ENCODE assay signal across 10 mouse cellular contexts in genomic region chr16:10890363-10890762, GRCm38 (mm10). TPM values are rescaled to one million over a fixed set of nuclear protein-coding genes. Genes with fewer than 3 reads are reported as not detected.
A peak's percentile ranks its signal among the peaks of the same experiment; 100 is the strongest.
DNase-seq lines count a peak whose midpoint lies in the region; ATAC-seq and TF ChIP-seq lines count a peak whose summit lies in the region.
"Had no signal": no experiment of that assay in that cellular context is flagged by ENCODE, and none has a peak within 500 bp of the region (broad histone marks: within the 10 kb centered on the region; RNA-seq: fewer than 3 reads in every experiment).

No protein-coding gene starts in this region.

- no peaks in the 10 kb centered on the region for H3K36me3 ChIP-seq in forebrain, embryonic 15.5 days
- no peaks in the 10 kb centered on the region for H3K36me3 ChIP-seq in forebrain, embryonic 11.5 days (ENCODE audit: control insufficient read depth, insufficient read depth, low read length)
- no peaks in the 10 kb centered on the region for H3K36me3 ChIP-seq in lung, embryonic 15.5 days
- no peaks in the 10 kb centered on the region for H3K36me3 ChIP-seq in midbrain, postnatal 0 days (ENCODE audit: insufficient read depth, low read length)
- H3K36me3 ChIP-seq: stomach, embryonic 15.5 days had no signal

- no peaks in the 10 kb centered on the region for H3K4me1 ChIP-seq in forebrain, embryonic 15.5 days
- no peaks in the 10 kb centered on the region for H3K4me1 ChIP-seq in forebrain, embryonic 11.5 days (replicated peaks; ENCODE audit: control insufficient read depth, insufficient read depth, low read length)
- no peaks in the 10 kb centered on the region for H3K4me1 ChIP-seq in lung, embryonic 15.5 days
- no peaks in the 10 kb centered on the region for H3K4me1 ChIP-seq in midbrain, postnatal 0 days (ENCODE audit: insufficient read depth, low read length)
- H3K4me1 ChIP-seq: stomach, embryonic 15.5 days had no signal

- no peak overlapping the region for H3K4me2 ChIP-seq in forebrain, embryonic 15.5 days (replicated peaks)
- no peak overlapping the region for H3K4me2 ChIP-seq in forebrain, embryonic 11.5 days (ENCODE audit: low read depth, low read length, severe bottlenecking)
- H3K4me2 ChIP-seq in lung, embryonic 15.5 days = no peak overlapping the region
- no peak overlapping the region for H3K4me2 ChIP-seq in midbrain, postnatal 0 days (ENCODE audit: low read depth, low read length, poor library complexity, severe bottlenecking)
- H3K4me2 ChIP-seq: stomach, embryonic 15.5 days had no signal

- ATAC-seq in forebrain, embryonic 15.5 days (replicated peaks) = 0 out of 2 replicates have a peak, but pooled peaks have one; percentile 48
- no peak for ATAC-seq in forebrain, embryonic 11.5 days (replicated peaks; ENCODE audit: low FRiP score)
- peak; percentile 57; the same call in 1 of the 2 replicates for ATAC-seq in lung, embryonic 15.5 days (ENCODE audit: borderline replicate concordance, extremely low read depth, low FRiP score, low TSS enrichment)
- ATAC-seq in common myeloid progenitor, adult 5-6 weeks (replicated peaks; ENCODE audit: low read depth, poor library complexity, severe bottlenecking) = peak; percentile 89
- no peak for ATAC-seq in midbrain, postnatal 0 days (ENCODE audit: low FRiP score)
- ATAC-seq in erythroid progenitor cell, adult 5-6 weeks (replicated peaks; ENCODE audit: low FRiP score, poor library complexity, severe bottlenecking) = no peak

- DNase-seq in forebrain, embryonic 11.5 days (ENCODE audit: low spot score) = no peak
- DNase-seq in lung, postnatal 10 days = no peak
- DNase-seq in midbrain, postnatal 0 days (ENCODE audit: low spot score) = peak; percentile 51
- DNase-seq in cerebellum, adult 9-11 months = no peak
- DNase-seq: heart, postnatal 14 days had no signal

- no peaks in the 10 kb centered on the region for H3K27me3 ChIP-seq in forebrain, embryonic 15.5 days
- no peaks in the 10 kb centered on the region for H3K27me3 ChIP-seq in forebrain, embryonic 11.5 days (ENCODE audit: control insufficient read depth, insufficient read depth, low read length)
- H3K27me3 ChIP-seq in lung, embryonic 15.5 days = no peaks in the 10 kb centered on the region
- H3K27me3 ChIP-seq in midbrain, postnatal 0 days (ENCODE audit: insufficient read depth, low read length) = no peaks in the 10 kb centered on the region
- H3K27me3 ChIP-seq: stomach, embryonic 15.5 days had no signal

- H3K4me3 ChIP-seq in forebrain, embryonic 15.5 days = no peak overlapping the region
- no peak overlapping the region for H3K4me3 ChIP-seq in forebrain, embryonic 11.5 days (ENCODE audit: low read depth, low read length)
- no peak overlapping the region for H3K4me3 ChIP-seq in lung, embryonic 15.5 days
- no peak overlapping the region for H3K4me3 ChIP-seq in midbrain, postnatal 0 days (ENCODE audit: low read depth, low read length)
- H3K4me3 ChIP-seq: stomach, embryonic 15.5 days had no signal

- H3K9ac ChIP-seq in forebrain, embryonic 15.5 days (replicated peaks) = no peak overlapping the region
- H3K9ac ChIP-seq in forebrain, embryonic 11.5 days (ENCODE audit: low read length) = no peak overlapping the region
- H3K9ac ChIP-seq in lung, embryonic 15.5 days = no peak overlapping the region
- H3K9ac ChIP-seq in midbrain, postnatal 0 days (replicated peaks; ENCODE audit: low read length, poor library complexity, severe bottlenecking) = no peak overlapping the region
- H3K9ac ChIP-seq: stomach, embryonic 15.5 days had no signal

- TF ChIP-seq CTCF in midbrain, postnatal 0 days (IDR thresholded peaks at IDR 0.05) = peak; percentile 68

- no peak overlapping the region for H3K27ac ChIP-seq in forebrain, embryonic 15.5 days (replicated peaks)
- no peak overlapping the region for H3K27ac ChIP-seq in forebrain, embryonic 11.5 days (ENCODE audit: low read depth, low read length)
- H3K27ac ChIP-seq in lung, embryonic 15.5 days = no peak overlapping the region
- H3K27ac ChIP-seq in midbrain, postnatal 0 days (ENCODE audit: low read depth, low read length) = no peak overlapping the region
- H3K27ac ChIP-seq: stomach, embryonic 15.5 days had no signal

- no peaks in the 10 kb centered on the region for H3K9me3 ChIP-seq in forebrain, embryonic 15.5 days
- H3K9me3 ChIP-seq in forebrain, embryonic 11.5 days (ENCODE audit: control insufficient read depth, low read length) = no peaks in the 10 kb centered on the region
- no peaks in the 10 kb centered on the region for H3K9me3 ChIP-seq in lung, embryonic 15.5 days
- no peaks in the 10 kb centered on the region for H3K9me3 ChIP-seq in midbrain, postnatal 0 days (ENCODE audit: low read length)
- H3K9me3 ChIP-seq: stomach, embryonic 15.5 days had no signal

- 76% methylated on average over 3 of the region's 3 CpGs for WGBS in forebrain, embryonic 15.5 days
- 80% methylated on average over 3 of the region's 3 CpGs for WGBS in forebrain, embryonic 11.5 days
- WGBS in lung, embryonic 15.5 days = 72% methylated on average over 3 of the region's 3 CpGs
- 85% methylated on average over 3 of the region's 3 CpGs for WGBS in midbrain, postnatal 0 days

RNA-seq across cellular contexts. Expression of gene Rmi2, which starts 55.5 kb away (rescaled TPM):
- polyA plus RNA-seq in forebrain, embryonic 15.5 days (2015; fragmentation: Nextera tagmentation; extraction: Ambion mirVana) = 0.94 and 1.5 TPM in 2 replicates
- 4.9 and 5.0 TPM in 2 replicates for polyA plus RNA-seq in forebrain, embryonic 11.5 days (2014; fragmentation: Nextera tagmentation; extraction: Ambion mirVana)
- polyA plus RNA-seq in lung, embryonic 15.5 days (2015; fragmentation: Nextera tagmentation; extraction: Ambion mirVana) = 4.7 and 5.2 TPM in 2 replicates
- 5.9 and 8.3 TPM in 2 replicates for total RNA-seq in common myeloid progenitor, adult 5-6 weeks (2017)
- 0.14 and 1.1 TPM in 2 replicates for total RNA-seq in midbrain, postnatal 0 days (2014; rRNA removed)
- 0.22 and 0.25 TPM in 2 replicates for polyA plus RNA-seq in midbrain, postnatal 0 days (2015; fragmentation: Nextera tagmentation; extraction: Ambion mirVana)
- total RNA-seq in erythroid progenitor cell, adult 5-6 weeks (2015; ENCODE audit: low replicate concordance) = 1.3 and 3.6 TPM in 2 replicates
- total RNA-seq in erythroid progenitor cell, adult 5-6 weeks (2017; ENCODE audit: low replicate concordance) = 2.0 and 3.2 TPM in 2 replicates

Comparison
In these comparisons a context has a peak if more than half of its experiments do, and no peak if none do; other contexts are left out.
1. ATAC-seq: peak in forebrain, embryonic 15.5 days (single experiment), lung, embryonic 15.5 days (single experiment) and common myeloid progenitor, adult 5-6 weeks (single experiment); none in forebrain, embryonic 11.5 days (single experiment), midbrain, postnatal 0 days (single experiment) and erythroid progenitor cell, adult 5-6 weeks (single experiment).